Mouse (Mus musculus): ENCODE measurements around the gene Cops3. TPM values are rescaled to one million over a fixed set of nuclear protein-coding genes. Genes with fewer than 3 reads are reported as not detected.

Gene Cops3
- polyA plus RNA-seq, 1 experiment: 65.7 TPM

DNA sequence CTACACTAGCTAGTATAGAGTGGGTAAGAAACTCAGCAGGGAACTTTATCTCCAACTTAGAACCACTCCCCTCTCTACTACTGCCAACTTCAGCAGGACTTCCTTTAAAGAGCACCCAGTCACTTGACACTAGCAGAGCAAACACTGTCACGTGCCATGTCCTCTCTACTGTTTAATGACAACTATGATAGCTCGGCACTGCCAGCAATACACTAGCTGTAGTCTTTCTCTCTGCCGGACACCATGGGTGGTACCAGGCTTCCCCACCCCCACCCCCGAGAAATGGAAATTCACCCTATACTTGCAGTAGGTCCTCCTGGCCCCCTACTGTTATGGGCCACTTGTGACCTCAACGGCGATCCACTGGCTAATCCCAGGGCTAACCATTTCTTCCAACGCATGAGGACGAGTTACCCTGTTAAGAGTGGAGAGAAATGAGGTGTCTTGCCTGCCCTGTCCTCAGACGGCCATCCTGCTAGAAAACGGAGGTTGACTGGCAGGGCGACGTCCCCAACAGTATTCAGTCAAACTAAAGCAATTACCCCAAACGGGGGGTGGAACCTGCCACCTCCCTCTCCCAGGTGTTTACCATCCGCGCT is 30.5 kb downstream of the Cops3 start:
- Histone ChIP-seq H3K36me3 (ENCODE audit: control insufficient read depth, insufficient read depth) (no peaks in the 10 kb centered on the region), H3K4me3 (peak overlapping the region; percentile 99), H3K79me2 (ENCODE audit: control insufficient read depth, insufficient read depth) (peaks cover 25% of the 10 kb centered on the region), H3K27me3 (ENCODE audit: control insufficient read depth, insufficient read depth, insufficient read length) (no peaks in the 10 kb centered on the region), H3ac (ENCODE audit: control insufficient read depth, insufficient read length) (peak overlapping the region; percentile 76), H3K4me2 (ENCODE audit: low read depth) (peak overlapping the region; percentile 99)
- TF ChIP-seq TCF12 (IDR thresholded peaks at IDR 0.05; ENCODE audit: insufficient read depth, poor library complexity, severe bottlenecking) (no peak), USF1 (IDR thresholded peaks at IDR 0.05; ENCODE audit: low read depth) (peak; percentile 88)

DNA sequence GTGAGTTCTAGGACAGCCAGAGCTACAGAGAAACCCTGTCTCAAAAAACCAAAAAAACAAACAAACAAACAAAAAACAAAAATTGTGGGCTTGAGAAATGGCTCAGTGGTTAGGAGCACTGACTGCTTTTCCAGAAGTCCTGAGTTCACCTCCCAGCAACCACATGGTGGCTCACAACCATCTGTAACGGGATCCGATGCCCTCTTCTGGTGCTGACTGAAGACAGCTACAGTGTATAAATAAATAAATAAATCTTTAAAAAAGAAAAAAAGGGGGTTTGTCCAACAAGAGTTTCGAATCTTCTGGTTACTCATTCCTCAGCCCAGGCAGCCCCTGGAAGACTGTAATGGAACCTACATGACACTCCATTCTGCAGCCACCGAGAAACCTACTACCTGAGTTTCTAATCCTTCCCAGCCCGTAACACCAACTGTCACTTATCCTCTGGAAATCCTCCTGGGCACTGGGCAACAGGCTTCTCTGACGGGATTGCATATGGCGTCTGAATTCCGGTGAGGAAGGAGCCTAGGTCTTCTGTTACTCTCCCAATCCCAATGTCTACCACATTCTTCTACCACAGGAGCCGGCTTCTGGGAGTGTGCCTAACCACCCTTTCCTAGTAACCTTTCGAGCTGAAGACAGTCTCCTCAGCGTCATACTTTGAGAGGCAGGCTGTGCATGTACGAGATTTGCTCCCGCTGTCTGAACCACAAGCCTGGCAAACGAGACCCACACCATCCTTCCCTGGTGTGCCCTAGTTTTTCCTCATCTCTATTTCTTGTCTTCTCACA is 31.3 kb downstream of the Cops3 start:
- peaks cover 5% of the 10 kb centered on the region for H3K36me3 ChIP-seq (ENCODE audit: control insufficient read depth, insufficient read depth)
- peak overlapping the region; percentile 99 for H3K4me3 ChIP-seq
- H3ac ChIP-seq (ENCODE audit: control insufficient read depth, insufficient read length): peak overlapping the region; percentile 76
- H3K4me2 ChIP-seq (ENCODE audit: low read depth): peak overlapping the region; percentile 99
- H3K27me3 ChIP-seq (ENCODE audit: control insufficient read depth, insufficient read depth, insufficient read length): no peaks in the 10 kb centered on the region
- TF ChIP-seq REST (IDR thresholded peaks at IDR 0.05; ENCODE audit: insufficient read depth, insufficient read length) (no peak), POLR2AphosphoS2 (IDR thresholded peaks at IDR 0.05; ENCODE audit: insufficient read length, low read depth) (peak; percentile 35)
- peaks cover 25% of the 10 kb centered on the region for H3K79me2 ChIP-seq (ENCODE audit: control insufficient read depth, insufficient read depth)

DNA sequence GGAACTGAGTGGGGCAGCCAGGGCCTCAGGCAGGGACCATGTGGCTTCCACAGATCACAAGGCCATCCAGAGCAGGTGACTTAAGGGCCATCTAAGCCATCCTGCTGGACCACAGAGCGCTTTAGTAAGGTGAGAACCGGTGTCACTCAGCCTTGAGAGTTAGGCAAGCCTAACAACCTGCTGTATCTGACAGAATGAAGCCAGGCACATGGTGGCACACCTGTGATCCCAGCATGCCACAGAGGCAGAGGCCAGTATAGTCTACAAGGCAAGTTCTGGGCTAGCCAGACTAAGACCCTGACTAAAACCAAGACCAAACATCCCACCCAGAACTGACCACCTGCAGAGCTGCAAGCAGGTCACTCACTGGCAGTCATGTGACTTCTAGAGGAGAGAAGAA is 34.0 kb downstream of the Cops3 start:
- H3K27me3 ChIP-seq (ENCODE audit: control insufficient read depth, insufficient read depth, insufficient read length): no peaks in the 10 kb centered on the region
- no peak overlapping the region for H3ac ChIP-seq (ENCODE audit: control insufficient read depth, insufficient read length)
- H3K4me3 ChIP-seq: no peak overlapping the region
- H3K4me2 ChIP-seq (ENCODE audit: low read depth): peak overlapping the region; percentile 42
- no peak for TF ChIP-seq TCF3 (IDR thresholded peaks at IDR 0.05; ENCODE audit: insufficient read length, low read depth)
- peak in 1 of 3 experiments; percentile 42 for TF ChIP-seq MYOD1 (IDR thresholded peaks at IDR 0.05; ENCODE audit: control insufficient read depth in 1 of 3, insufficient read length in 2 of 3, low read depth in 2 of 3)
- TF ChIP-seq MYOG (IDR thresholded peaks at IDR 0.05; ENCODE audit: control insufficient read depth in 1 of 3, insufficient read depth in 1 of 3, insufficient read length in 2 of 3, low read depth in 2 of 3): no peak
- no peak for TF ChIP-seq POLR2A (IDR thresholded peaks at IDR 0.05; ENCODE audit: insufficient read length, low read depth)
- no peak for TF ChIP-seq REST (IDR thresholded peaks at IDR 0.05; ENCODE audit: insufficient read depth, insufficient read length)
- TF ChIP-seq MAX (IDR thresholded peaks at IDR 0.05; ENCODE audit: low read depth): no peak
- peak; percentile 3 for TF ChIP-seq POLR2AphosphoS2 (IDR thresholded peaks at IDR 0.05; ENCODE audit: insufficient read length, low read depth)
- TF ChIP-seq E2F4 (IDR thresholded peaks at IDR 0.05; ENCODE audit: insufficient read depth): no peak
- no peak for TF ChIP-seq TCF12 (IDR thresholded peaks at IDR 0.05; ENCODE audit: insufficient read depth, poor library complexity, severe bottlenecking)
- peaks cover 25% of the 10 kb centered on the region for H3K79me2 ChIP-seq (ENCODE audit: control insufficient read depth, insufficient read depth)
- peaks cover 16% of the 10 kb centered on the region for H3K36me3 ChIP-seq (ENCODE audit: control insufficient read depth, insufficient read depth)

DNA sequence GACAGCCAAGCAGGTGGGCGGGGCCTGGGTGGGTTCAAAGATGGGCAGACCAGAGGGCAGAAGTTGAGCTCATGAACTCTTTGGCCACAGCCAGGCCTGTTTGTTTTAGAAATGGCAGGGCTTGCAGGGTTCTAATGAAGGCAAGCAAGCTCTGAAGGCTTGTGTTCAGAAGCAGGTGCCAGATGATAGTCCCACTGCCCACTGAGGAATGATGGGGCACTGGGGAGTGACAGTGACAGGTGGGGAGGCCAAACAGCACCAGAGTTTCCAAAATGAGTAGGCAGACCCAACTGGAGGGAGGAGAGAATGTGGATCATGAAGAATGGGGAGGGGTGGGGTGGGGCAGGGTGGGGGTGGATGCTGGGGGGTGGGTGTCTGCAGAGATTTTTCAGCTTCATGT is 34.4 kb downstream of the Cops3 start:
- Histone ChIP-seq H3K27me3 (ENCODE audit: control insufficient read depth, insufficient read depth, insufficient read length) (no peaks in the 10 kb centered on the region), H3K36me3 (ENCODE audit: control insufficient read depth, insufficient read depth) (peaks cover 16% of the 10 kb centered on the region), H3K79me2 (ENCODE audit: control insufficient read depth, insufficient read depth) (peaks cover 25% of the 10 kb centered on the region), H3ac (ENCODE audit: control insufficient read depth, insufficient read length) (no peak overlapping the region), H3K4me3 (no peak overlapping the region), H3K4me2 (ENCODE audit: low read depth) (peak overlapping the region; percentile 42)
- no peak for TF ChIP-seq REST (IDR thresholded peaks at IDR 0.05; ENCODE audit: insufficient read depth, insufficient read length)
- TF ChIP-seq USF1 (IDR thresholded peaks at IDR 0.05; ENCODE audit: low read depth): no peak
- TF ChIP-seq MYOG (IDR thresholded peaks at IDR 0.05; ENCODE audit: control insufficient read depth in 1 of 3, insufficient read depth in 1 of 3, insufficient read length in 2 of 3, low read depth in 2 of 3): peak in 2 of 3 experiments; percentile 62 to 90
- TF ChIP-seq CEBPB (IDR thresholded peaks at IDR 0.05; ENCODE audit: insufficient read depth, poor library complexity, severe bottlenecking): no peak
- TF ChIP-seq TCF12 (IDR thresholded peaks at IDR 0.05; ENCODE audit: insufficient read depth, poor library complexity, severe bottlenecking): peak; percentile 74
- no peak for TF ChIP-seq POLR2A (IDR thresholded peaks at IDR 0.05; ENCODE audit: insufficient read length, low read depth)
- TF ChIP-seq E2F4 (IDR thresholded peaks at IDR 0.05; ENCODE audit: insufficient read depth): no peak
- peak; percentile 85 to 97 (median 97) for TF ChIP-seq MYOD1 (IDR thresholded peaks at IDR 0.05; ENCODE audit: control insufficient read depth in 1 of 3, insufficient read length in 2 of 3, low read depth in 2 of 3)
- TF ChIP-seq POLR2AphosphoS2 (IDR thresholded peaks at IDR 0.05; ENCODE audit: insufficient read length, low read depth): peak; percentile 9
- TF ChIP-seq TCF3 (IDR thresholded peaks at IDR 0.05; ENCODE audit: insufficient read length, low read depth): peak; percentile 60

DNA sequence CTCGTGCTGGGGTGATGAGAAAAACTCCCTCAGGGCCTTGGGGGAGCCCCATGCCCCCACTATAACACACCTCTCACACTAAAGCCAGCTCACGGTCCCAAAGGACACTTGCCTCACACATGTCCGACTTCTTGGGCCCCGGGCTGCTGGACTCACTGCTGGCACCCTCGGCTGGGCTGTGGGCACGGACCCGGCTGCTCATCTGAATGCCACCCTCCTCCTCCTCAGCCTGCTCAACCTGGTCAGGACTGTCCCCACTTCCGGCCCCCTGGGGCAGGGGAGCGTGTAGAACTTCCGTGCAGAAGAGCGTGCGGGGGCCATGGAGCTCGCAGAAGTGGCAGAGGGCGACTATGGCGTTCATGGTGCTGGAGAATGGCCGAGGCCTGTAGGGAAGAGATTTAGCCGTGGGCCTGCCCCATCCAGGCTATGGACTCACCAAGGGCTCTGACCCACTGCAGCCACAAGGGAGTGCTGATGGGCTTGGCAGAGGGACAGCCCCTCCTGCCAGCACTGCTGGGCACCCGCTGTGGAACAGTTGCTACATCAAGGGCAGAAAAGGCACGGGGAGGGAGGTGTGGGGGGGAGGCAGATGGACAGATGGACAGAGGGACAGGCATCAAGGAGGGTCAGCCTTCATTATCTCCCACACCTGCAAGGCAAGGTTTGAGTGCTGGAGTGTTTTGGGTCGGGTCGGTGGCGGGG is 35.1 kb downstream of the Cops3 start:
- Histone ChIP-seq H3K4me3 (no peak overlapping the region), H3ac (ENCODE audit: control insufficient read depth, insufficient read length) (no peak overlapping the region), H3K27me3 (ENCODE audit: control insufficient read depth, insufficient read depth, insufficient read length) (no peaks in the 10 kb centered on the region)

More for the DNA sequence above, 35.1 kb downstream of the Cops3 start:
- Histone ChIP-seq H3K36me3 (ENCODE audit: control insufficient read depth, insufficient read depth) (peaks cover 17% of the 10 kb centered on the region), H3K4me2 (ENCODE audit: low read depth) (no peak overlapping the region), H3K79me2 (ENCODE audit: control insufficient read depth, insufficient read depth) (peaks cover 25% of the 10 kb centered on the region)
- TF ChIP-seq MYOD1 (IDR thresholded peaks at IDR 0.05; ENCODE audit: control insufficient read depth in 1 of 3, insufficient read length in 2 of 3, low read depth in 2 of 3) (peak in 1 of 3 experiments; percentile 70), USF1 (IDR thresholded peaks at IDR 0.05; ENCODE audit: low read depth) (no peak), MYOG (IDR thresholded peaks at IDR 0.05; ENCODE audit: control insufficient read depth in 1 of 3, insufficient read depth in 1 of 3, insufficient read length in 2 of 3, low read depth in 2 of 3) (peak in 2 of 3 experiments; percentile 49 to 83), MAX (IDR thresholded peaks at IDR 0.05; ENCODE audit: low read depth) (no peak), E2F4 (IDR thresholded peaks at IDR 0.05; ENCODE audit: insufficient read depth) (no peak), TCF12 (IDR thresholded peaks at IDR 0.05; ENCODE audit: insufficient read depth, poor library complexity, severe bottlenecking) (no peak)

All from myocyte (in vitro differentiated cells).